Mouse (Mus musculus): ENCODE results near the gene Mtmr12. TPM values are rescaled to one million over a fixed set of nuclear protein-coding genes. Genes with fewer than 3 reads are reported as not detected.

Mtmr12 gene
- polyA plus RNA-seq, 1 experiment from 2014 or later, result 24.8 TPM

GRCm38 (mm10) chr15:12311465-12311864 lies 106.6 kb downstream of the Mtmr12 start:
- Histone ChIP-seq H3K4me3 (ENCODE audit: low read depth, low read length) (no peak overlapping the region), H3K36me3 (ENCODE audit: control insufficient read depth, insufficient read depth, low read length) (no peaks in the 10 kb centered on the region), H3K4me1 (ENCODE audit: control insufficient read depth, insufficient read depth, low read length) (no peaks in the 10 kb centered on the region), H3K9ac (ENCODE audit: low read length) (no peak overlapping the region), H3K27me3 (ENCODE audit: control insufficient read depth, insufficient read depth, low read length) (no peaks in the 10 kb centered on the region), H3K9me3 (ENCODE audit: control insufficient read depth, low read length) (no peaks in the 10 kb centered on the region), H3K27ac (replicated peaks; ENCODE audit: low read depth, low read length) (no peak overlapping the region), H3K4me2 (ENCODE audit: low read depth, severe bottlenecking) (no peak overlapping the region)
- 84% methylated on average over 7 of the region's 7 CpGs for WGBS
- ATAC-seq (ENCODE audit: insufficient number of reproducible peaks, low FRiP score, low TSS enrichment, low read depth) (no peak), DNase-seq (ENCODE audit: low spot score) (no peak)

DNA sequence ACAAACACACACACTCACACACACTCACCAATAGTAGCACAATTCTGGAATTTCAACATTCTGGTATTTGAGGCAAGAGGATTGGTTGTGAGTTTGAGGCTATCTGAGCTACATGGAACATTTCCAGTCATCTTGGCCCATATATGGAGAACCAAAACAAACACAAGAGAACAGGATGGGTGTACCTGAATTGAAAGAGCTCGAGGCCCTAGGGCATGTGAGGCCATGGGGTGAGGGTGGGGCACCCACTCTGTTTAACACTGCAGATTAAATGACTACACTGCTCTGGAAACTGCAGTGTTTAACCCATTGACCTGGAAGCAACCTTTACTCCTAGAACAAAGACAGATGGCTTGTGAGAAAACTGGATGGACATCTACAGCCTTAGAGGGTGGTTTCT lies 108.4 kb downstream of the Mtmr12 start:
- no peaks in the 10 kb centered on the region for H3K36me3 ChIP-seq (ENCODE audit: control insufficient read depth, insufficient read depth, low read length)
- H3K27me3 ChIP-seq (ENCODE audit: control insufficient read depth, insufficient read depth, low read length), result no peaks in the 10 kb centered on the region
- no peak overlapping the region for H3K4me3 ChIP-seq (ENCODE audit: low read depth, low read length)
- ATAC-seq (ENCODE audit: insufficient number of reproducible peaks, low FRiP score, low TSS enrichment, low read depth), result no peak
- WGBS, result 34% methylated on average over 1 of the region's 1 CpGs
- H3K27ac ChIP-seq (replicated peaks; ENCODE audit: low read depth, low read length), result no peak overlapping the region
- no peak for DNase-seq (ENCODE audit: low spot score)
- no peak overlapping the region for H3K9ac ChIP-seq (ENCODE audit: low read length)
- H3K4me1 ChIP-seq (ENCODE audit: control insufficient read depth, insufficient read depth, low read length), result no peaks in the 10 kb centered on the region
- H3K4me2 ChIP-seq (ENCODE audit: low read depth, severe bottlenecking), result no peak overlapping the region
- H3K9me3 ChIP-seq (ENCODE audit: control insufficient read depth, low read length), result no peaks in the 10 kb centered on the region

DNA sequence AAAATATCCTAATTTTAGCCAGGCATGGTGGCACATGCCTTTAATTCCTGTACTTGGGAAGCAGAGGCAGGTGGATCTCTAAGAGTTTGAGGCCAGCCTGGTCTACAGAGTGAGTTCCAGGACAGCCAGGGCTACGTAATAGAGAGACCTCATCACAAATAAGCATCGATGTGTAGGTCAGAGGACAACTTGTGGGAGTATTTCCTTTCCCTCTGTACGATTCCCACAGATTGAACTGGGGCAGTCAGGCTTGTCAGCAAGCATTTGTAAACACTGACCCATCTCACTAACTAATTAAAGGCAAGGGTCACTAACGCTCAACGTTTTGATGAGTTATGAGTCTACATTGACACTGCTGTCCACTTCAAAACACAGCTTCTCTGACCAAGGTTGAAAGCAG lies 109.8 kb downstream of the Mtmr12 start:
- Histone ChIP-seq H3K4me1 (ENCODE audit: control insufficient read depth, insufficient read depth, low read length) (no peaks in the 10 kb centered on the region), H3K4me3 (ENCODE audit: low read depth, low read length) (no peak overlapping the region), H3K9ac (ENCODE audit: low read length) (no peak overlapping the region), H3K27ac (replicated peaks; ENCODE audit: low read depth, low read length) (no peak overlapping the region), H3K27me3 (ENCODE audit: control insufficient read depth, insufficient read depth, low read length) (no peaks in the 10 kb centered on the region), H3K9me3 (ENCODE audit: control insufficient read depth, low read length) (no peaks in the 10 kb centered on the region), H3K4me2 (ENCODE audit: low read depth, severe bottlenecking) (no peak overlapping the region), H3K36me3 (ENCODE audit: control insufficient read depth, insufficient read depth, low read length) (no peaks in the 10 kb centered on the region)
- 84% methylated on average over 5 of the region's 5 CpGs for WGBS
- DNase-seq (ENCODE audit: low spot score), result no peak
- no peak for ATAC-seq (ENCODE audit: insufficient number of reproducible peaks, low FRiP score, low TSS enrichment, low read depth)

DNA sequence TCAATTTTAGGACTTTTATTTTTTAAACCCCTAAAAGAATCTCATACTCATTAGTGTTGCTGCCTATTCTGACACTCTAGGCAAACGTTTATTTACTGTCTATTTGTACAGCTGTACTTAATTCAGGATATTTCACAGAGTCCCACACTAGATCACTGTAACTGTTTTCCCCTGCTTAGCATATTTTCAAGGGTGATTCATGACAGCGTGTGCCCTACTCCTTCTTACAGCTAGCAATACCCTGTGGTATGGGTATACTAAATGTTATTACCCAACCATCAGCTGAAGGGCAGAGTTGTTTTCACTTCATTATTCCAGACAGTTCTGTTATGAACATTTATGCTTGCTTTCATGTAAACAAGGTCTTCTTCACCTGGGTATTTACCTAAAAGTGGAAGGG lies 111.2 kb downstream of the Mtmr12 start:
- Histone ChIP-seq H3K4me2 (ENCODE audit: low read depth, severe bottlenecking) (no peak overlapping the region), H3K4me1 (ENCODE audit: control insufficient read depth, insufficient read depth, low read length) (no peaks in the 10 kb centered on the region), H3K4me3 (ENCODE audit: low read depth, low read length) (no peak overlapping the region), H3K36me3 (ENCODE audit: control insufficient read depth, insufficient read depth, low read length) (no peaks in the 10 kb centered on the region), H3K9me3 (ENCODE audit: control insufficient read depth, low read length) (no peaks in the 10 kb centered on the region), H3K27me3 (ENCODE audit: control insufficient read depth, insufficient read depth, low read length) (no peaks in the 10 kb centered on the region), H3K27ac (replicated peaks; ENCODE audit: low read depth, low read length) (no peak overlapping the region), H3K9ac (ENCODE audit: low read length) (no peak overlapping the region)
- 75% methylated on average over 2 of the region's 2 CpGs for whole genome bisulfite sequencing
- ATAC-seq (ENCODE audit: insufficient number of reproducible peaks, low FRiP score, low TSS enrichment, low read depth), result no peak
- DNase-seq (ENCODE audit: low spot score), result no peak

GRCm38 (mm10) chr15:12317290-12317689 lies 112.5 kb downstream of the Mtmr12 start:
- no peaks in the 10 kb centered on the region for H3K36me3 ChIP-seq (ENCODE audit: control insufficient read depth, insufficient read depth, low read length)
- no peak overlapping the region for H3K9ac ChIP-seq (ENCODE audit: low read length)
- no peak overlapping the region for H3K4me3 ChIP-seq (ENCODE audit: low read depth, low read length)
- ATAC-seq (ENCODE audit: insufficient number of reproducible peaks, low FRiP score, low TSS enrichment, low read depth) (no peak), DNase-seq (ENCODE audit: low spot score) (no peak)
- no peak overlapping the region for H3K27ac ChIP-seq (replicated peaks; ENCODE audit: low read depth, low read length)
- WGBS, result 79% methylated on average over 5 of the region's 5 CpGs
- no peak overlapping the region for H3K4me2 ChIP-seq (ENCODE audit: low read depth, severe bottlenecking)
- H3K27me3 ChIP-seq (ENCODE audit: control insufficient read depth, insufficient read depth, low read length), result no peaks in the 10 kb centered on the region
- H3K9me3 ChIP-seq (ENCODE audit: control insufficient read depth, low read length), result no peaks in the 10 kb centered on the region
- no peaks in the 10 kb centered on the region for H3K4me1 ChIP-seq (ENCODE audit: control insufficient read depth, insufficient read depth, low read length)

DNA sequence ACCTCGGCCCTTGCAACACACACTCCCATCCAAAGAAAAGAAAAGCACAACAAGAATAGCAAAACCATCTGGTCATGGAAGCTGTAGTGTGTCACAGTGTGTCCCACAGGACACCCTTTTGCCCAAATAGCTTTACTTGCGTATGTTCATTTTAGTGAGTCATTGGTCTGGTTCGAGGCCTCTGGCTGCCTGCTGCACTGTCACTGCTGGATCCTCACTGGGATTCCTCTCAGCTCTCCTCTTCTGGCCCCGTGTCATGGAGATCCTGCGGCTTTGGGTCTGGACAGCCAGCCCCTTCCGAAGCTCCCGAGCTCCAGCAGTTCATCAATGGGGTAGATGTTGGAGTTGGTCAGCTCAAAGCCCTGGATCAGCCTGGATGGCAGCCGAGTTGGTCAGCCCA lies 113.6 kb downstream of the Mtmr12 start:
- H3K4me3 ChIP-seq (ENCODE audit: low read depth, low read length), result no peak overlapping the region

DNA sequence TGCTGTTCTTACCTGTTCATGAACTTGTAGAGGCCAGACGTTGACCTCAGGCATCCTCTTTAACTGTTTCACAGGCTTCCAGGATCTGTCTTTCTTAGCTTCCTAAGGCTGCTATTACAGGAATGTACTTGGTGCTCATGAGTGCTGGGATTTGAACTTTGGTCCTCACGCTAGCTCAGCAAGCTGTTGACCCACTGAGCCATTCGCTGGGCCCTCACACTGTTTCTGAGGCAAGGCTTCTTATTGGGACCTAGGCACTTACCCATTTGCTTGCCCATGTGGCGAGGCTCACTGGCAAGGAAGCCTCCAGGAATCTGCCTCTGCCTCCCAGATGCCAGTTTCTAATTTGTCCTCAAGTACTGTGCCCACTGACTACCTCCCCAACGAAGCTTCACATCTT lies 115.1 kb downstream of the Mtmr12 start:
- H3K9me3 ChIP-seq (ENCODE audit: control insufficient read depth, low read length), result no peaks in the 10 kb centered on the region
- no peak for DNase-seq (ENCODE audit: low spot score)
- no peak overlapping the region for H3K4me2 ChIP-seq (ENCODE audit: low read depth, severe bottlenecking)
- H3K27ac ChIP-seq (replicated peaks; ENCODE audit: low read depth, low read length), result no peak overlapping the region
- 0 out of 2 replicates have a peak, but pooled peaks cover 4% of the 10 kb centered on the region for H3K4me1 ChIP-seq (ENCODE audit: control insufficient read depth, insufficient read depth, low read length)
- no peak overlapping the region for H3K9ac ChIP-seq (ENCODE audit: low read length)
- H3K4me3 ChIP-seq (ENCODE audit: low read depth, low read length), result no peak overlapping the region
- ATAC-seq (ENCODE audit: insufficient number of reproducible peaks, low FRiP score, low TSS enrichment, low read depth), result no peak
- no peaks in the 10 kb centered on the region for H3K27me3 ChIP-seq (ENCODE audit: control insufficient read depth, insufficient read depth, low read length)
- H3K36me3 ChIP-seq (ENCODE audit: control insufficient read depth, insufficient read depth, low read length), result no peaks in the 10 kb centered on the region
- 47% methylated on average over 5 of the region's 5 CpGs for WGBS

More for the DNA sequence above, 113.6 kb downstream of the Mtmr12 start:
- H3K9ac ChIP-seq (ENCODE audit: low read length), result no peak overlapping the region
- ATAC-seq (ENCODE audit: insufficient number of reproducible peaks, low FRiP score, low TSS enrichment, low read depth) (no peak), DNase-seq (ENCODE audit: low spot score) (no peak)
- H3K4me2 ChIP-seq (ENCODE audit: low read depth, severe bottlenecking), result no peak overlapping the region
- H3K27ac ChIP-seq (replicated peaks; ENCODE audit: low read depth, low read length), result no peak overlapping the region
- H3K27me3 ChIP-seq (ENCODE audit: control insufficient read depth, insufficient read depth, low read length), result no peaks in the 10 kb centered on the region
- no peaks in the 10 kb centered on the region for H3K9me3 ChIP-seq (ENCODE audit: control insufficient read depth, low read length)
- WGBS, result 82% methylated on average over 8 of the region's 8 CpGs
- H3K36me3 ChIP-seq (ENCODE audit: control insufficient read depth, insufficient read depth, low read length), result no peaks in the 10 kb centered on the region
- no peaks in the 10 kb centered on the region for H3K4me1 ChIP-seq (ENCODE audit: control insufficient read depth, insufficient read depth, low read length)

GRCm38 (mm10) chr15:12320441-12321090 lies 115.7 kb downstream of the Mtmr12 start:
- WGBS, result 6% methylated on average over 22 of the region's 22 CpGs
- no peaks in the 10 kb centered on the region; the same call in 1 of the 2 replicates for H3K36me3 ChIP-seq (ENCODE audit: control insufficient read depth, insufficient read depth, low read length)
- no peak for DNase-seq (ENCODE audit: low spot score)
- H3K4me1 ChIP-seq (ENCODE audit: control insufficient read depth, insufficient read depth, low read length), result 0 out of 2 replicates have a peak, but pooled peaks cover 4% of the 10 kb centered on the region
- H3K9ac ChIP-seq (ENCODE audit: low read length), result peak overlapping the region; percentile 96
- ATAC-seq (ENCODE audit: insufficient number of reproducible peaks, low FRiP score, low TSS enrichment, low read depth), result peak; percentile 55
- no peaks in the 10 kb centered on the region for H3K27me3 ChIP-seq (ENCODE audit: control insufficient read depth, insufficient read depth, low read length)
- no peaks in the 10 kb centered on the region for H3K9me3 ChIP-seq (ENCODE audit: control insufficient read depth, low read length)
- H3K4me3 ChIP-seq (ENCODE audit: low read depth, low read length), result peak overlapping the region; percentile 93
- peak overlapping the region; percentile 67 for H3K4me2 ChIP-seq (ENCODE audit: low read depth, severe bottlenecking)
- no peak overlapping the region for H3K27ac ChIP-seq (replicated peaks; ENCODE audit: low read depth, low read length)
